Mouse (Mus musculus): Measurements from ENCODE around the gene Prdm10.

The Prdm10 gene

DNA sequence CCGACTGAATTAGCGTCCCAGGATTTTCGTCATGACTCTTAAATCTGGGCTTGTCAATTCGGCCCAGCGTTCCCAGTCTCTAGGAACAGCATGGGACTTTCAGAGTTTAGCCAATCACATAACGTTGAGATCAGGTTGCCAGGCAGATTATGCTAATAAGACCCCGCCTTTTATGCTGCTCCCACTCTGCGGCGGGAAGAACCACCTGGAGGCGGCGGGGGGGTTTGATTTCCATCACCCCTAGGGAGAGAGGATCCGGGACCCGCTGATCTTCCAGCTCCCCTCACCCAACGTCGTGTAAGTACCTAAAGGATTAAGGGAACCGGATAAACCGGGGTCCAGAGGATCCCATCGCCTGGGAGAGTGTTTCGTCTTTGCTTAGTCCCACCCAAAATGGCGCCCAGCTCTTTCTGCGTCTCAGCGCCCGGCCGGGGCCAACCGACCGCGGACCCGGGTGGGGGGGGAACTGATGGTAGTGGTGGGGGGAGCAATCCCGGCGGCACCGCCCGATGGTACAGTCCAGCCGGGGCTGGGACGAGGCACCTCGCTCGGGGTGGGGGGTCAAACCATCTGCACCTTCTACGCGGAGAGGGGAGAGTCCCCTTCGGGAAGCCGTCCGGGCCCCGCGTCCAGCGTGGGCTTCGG is at the start of gene Prdm10:
Gene Prdm10, plus strand, starts transcription at position 173 of the 645 bp plus-strand sequence.
- peak; percentile 96 for DNase-seq (ENCODE audit: low spot score)

DNA sequence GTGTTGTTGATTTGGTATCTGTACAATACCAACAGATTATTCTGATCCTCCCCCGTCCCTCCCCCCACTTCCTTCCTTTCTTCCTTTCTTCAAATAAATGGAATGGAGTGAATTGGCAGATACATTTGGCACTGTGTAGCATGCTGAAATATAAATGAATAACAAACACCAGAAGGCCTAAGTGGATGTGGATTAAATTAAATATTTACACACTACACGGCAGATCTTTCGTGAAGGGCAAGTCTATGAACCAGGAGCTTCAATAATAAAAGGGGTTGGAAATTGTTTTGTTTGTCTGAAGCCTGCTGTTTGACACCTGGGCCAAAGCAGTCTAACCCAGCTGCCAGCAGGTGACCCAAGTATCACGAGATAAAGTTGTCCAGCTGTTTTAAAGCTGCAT is 45.3 kb upstream of the Prdm10 start:
- DNase-seq (ENCODE audit: low spot score): no peak

DNA sequence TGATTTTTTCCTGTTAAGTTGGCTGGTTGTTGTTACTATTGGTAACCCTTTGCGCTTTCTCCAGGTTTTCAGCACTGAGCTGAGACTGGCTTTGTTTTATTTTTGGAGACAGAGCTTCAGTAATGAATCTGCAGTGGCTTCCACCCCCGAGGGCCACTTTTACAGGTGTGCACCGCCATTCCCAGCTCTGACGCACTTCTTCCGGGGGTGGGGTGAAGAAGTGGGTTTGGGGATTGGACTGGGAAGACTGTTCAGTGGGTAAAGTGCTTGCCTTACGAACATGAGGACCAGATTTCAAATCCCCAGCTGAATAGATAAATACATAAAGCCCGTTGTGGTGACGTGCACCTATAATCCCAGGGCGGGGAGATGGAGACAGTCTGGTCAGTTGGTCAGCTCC is 44.8 kb upstream of the Prdm10 start:
- DNase-seq (ENCODE audit: low spot score): no peak

- DNase-seq (ENCODE audit: low spot score): no peak
These were observed 44.3 kb upstream of the Prdm10 start for GRCm38 (mm10) chr9:31236079-31236478.

GRCm38 (mm10) chr9:31238526-31238925 is 41.8 kb upstream of the Prdm10 start:
- DNase-seq (ENCODE audit: low spot score): no peak

DNA sequence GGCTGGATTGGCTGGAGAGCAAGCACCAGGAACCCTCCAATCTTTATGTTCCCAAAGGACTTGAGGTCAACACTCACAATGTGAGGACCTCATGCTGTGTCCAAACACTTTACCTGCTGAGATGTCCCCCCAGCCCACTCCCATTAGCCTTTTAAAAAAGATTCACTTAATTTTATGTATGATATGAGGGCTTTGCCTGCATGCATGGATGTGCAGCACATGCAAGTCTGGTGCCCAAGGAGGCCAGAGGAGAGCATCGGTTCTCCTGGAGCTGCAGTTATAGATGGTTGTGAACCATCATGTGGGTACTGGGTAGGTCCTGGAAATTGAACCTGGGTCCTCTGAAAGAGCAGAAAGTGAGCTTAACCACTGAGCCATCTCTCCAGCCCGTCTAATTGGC is 40.8 kb upstream of the Prdm10 start:
- no peak for DNase-seq (ENCODE audit: low spot score)

DNA sequence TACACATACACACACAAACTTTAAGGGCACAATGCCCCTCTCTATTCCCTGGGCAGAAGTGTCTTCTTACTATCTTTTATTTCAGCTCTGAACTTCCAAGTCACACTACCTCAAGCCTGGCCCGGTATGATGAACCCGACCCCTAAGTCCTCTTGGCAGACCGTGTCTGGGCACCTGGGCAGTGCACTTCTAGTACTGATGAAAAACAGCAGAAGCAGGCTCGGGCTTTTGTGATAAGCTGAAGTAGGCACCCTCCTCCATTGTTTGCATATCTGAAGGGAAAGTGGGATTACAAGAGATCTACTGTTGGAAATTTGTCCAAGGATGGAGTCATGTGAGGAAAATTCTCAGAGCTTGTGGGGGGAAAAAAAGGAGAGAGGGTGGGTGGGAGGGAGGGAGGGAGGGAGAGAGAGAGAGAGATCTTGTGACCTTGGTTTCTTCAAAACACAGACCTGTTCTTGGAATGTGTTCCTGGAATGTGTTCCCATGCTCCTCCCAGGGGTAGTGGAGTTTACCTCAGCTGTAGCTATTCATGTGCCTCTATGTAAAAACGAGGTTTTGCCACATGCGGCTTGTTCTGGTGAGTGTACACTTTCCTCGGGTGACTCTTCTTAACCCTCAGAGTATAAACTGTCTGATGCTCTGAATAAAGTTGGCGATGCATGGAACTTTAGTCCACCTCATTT is 39.7 kb upstream of the Prdm10 start:
- no peak for DNase-seq (ENCODE audit: low spot score)

DNA sequence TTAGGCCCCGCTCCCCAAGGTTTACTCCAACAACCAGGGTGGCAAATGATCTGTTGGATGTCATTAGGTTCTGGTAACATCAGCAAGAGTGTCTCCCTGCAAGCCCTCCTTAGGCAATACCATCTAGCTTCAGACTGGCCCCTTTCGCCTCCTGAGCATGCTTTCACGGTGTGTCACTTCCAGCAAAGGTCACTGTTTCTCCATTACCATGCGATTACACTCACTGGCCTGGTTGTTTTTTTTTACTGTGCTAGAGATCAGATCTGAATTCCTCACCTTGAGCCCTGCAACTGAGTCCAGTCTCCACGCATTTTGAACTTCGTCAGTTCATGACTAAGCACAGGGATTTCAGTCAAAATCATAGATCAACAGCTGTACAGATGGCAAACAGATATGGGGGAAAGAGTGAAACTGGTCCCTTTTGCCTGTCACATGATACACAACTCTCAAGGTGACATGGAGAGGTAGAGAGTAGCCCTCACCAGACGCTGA is 39.1 kb upstream of the Prdm10 start:
- no peak for DNase-seq (ENCODE audit: low spot score)

DNA sequence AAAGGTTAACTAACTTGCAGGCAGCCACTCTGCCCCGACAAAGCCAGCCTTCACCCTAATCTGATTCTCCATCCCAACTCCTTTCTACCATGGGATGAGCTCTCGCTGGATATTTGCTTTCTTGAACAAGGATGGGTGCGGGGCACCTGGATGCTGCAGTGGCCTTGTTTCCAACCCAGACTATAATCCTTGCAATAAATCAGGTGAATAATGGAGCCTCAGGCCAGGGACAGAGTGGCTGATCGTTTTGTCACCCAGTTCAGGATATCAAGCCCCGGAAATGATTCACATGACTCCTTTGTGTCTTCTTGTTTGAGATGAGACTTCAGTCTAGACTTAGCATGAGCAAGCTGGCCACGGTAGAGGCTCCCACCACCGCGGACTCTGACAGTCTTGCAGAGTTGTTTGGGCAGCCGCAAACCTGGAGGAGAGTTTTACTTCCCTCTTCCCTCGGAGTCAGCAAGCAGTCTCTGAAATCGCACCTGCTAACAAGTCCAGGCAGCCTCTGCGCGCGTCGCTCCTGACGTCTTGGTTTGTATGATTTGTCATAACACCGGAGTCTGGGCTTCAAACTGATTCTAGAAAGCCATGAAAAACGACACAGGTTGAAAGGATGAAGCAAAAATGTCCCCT is 36.9 kb upstream of the Prdm10 start:
- no peak for DNase-seq (ENCODE audit: low spot score)

DNA sequence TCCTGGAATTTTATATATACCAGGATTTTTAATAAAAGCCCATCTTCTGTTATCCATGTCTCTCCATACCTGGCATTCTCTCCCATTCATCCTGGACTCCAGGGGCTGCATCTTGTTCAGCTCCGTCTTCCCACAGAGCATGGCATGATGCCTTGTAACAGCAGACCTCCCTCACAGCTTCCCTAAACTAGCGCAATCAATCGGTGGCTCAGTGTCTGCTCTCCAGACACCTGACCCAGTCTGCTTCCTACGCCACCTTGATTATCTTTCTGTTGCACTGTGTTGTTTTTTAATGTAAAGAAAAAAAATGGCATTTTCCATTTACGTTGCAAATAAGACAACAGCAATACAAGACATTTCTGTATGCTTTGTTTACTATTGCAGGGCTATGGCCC is 36.4 kb upstream of the Prdm10 start:
- no peak for DNase-seq (ENCODE audit: low spot score)

DNA sequence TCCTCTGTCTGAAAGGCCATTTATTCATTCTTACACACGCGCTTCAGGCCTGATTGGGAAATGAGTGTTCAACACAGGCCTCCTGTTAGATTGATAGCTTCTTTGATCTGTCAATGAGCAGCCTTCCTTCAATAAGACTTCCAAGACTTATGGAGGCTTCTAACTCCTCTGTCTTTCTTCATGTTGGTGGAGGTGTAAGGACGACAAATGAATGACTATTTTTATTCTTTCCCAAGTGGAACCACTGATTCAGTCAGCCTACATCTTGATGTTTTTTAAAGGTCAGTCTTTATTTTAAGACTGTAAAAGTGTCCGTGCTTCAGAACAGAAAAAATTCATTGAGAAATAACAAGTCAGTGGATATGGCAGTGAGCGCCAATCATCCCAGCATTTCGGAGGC is 35.3 kb upstream of the Prdm10 start:
- no peak for DNase-seq (ENCODE audit: low spot score)

DNA sequence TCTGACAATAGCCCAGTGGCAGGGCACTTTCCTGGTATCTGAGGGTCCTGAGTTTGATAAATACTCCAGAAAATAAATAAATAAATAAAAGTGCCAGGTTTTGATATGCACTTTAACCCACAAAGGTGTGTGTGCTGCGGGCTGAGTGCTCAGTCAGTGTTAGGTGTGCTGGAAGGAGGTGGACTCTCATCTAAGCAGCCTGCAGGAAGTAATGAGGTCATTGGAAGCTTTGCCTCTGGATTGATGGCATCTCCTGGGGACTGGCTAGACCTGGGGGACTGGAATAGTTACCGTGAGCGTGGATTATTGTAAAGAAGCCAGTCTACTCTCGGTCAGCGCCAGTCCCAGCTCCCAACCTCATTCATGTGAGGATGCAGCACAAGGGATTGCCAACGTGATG is 33.9 kb upstream of the Prdm10 start:
- no peak for DNase-seq (ENCODE audit: low spot score)

GRCm38 (mm10) chr9:31247447-31248220 is 32.7 kb upstream of the Prdm10 start:
- no peak for DNase-seq (ENCODE audit: low spot score)

DNA sequence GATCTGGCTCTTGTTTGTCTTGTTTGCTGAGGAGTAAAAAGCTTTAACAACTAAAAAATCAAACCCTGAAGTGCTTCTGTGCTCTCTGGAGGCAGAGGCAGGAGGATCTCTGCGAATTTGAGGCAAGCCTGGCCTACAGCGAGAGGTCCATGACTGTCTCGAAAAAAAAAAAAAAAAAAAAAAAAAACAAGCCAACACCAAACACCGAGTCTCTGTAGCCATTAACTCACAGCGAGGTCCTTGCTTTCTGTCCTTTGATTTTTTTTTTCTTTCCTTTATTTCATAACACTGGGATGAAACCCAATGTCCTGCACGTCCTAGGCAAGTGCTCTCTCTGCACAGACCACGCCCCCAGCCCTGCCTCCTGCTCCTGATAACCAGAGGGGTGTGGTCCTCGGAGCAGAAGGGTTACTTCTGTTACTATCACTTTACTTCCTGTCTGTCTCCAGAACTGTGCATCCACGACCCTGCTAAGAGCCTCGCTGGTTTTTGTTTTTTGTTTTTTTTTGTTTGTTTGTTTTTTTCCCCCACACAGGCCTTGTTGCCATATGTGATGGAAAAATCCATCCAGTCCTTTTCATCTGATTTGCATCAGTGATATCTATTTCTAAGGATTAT is 28.0 kb upstream of the Prdm10 start:
- peak; percentile 45 for DNase-seq (ENCODE audit: low spot score)

GRCm38 (mm10) chr9:31253311-31253734 is 27.0 kb upstream of the Prdm10 start:
- DNase-seq (ENCODE audit: low spot score): no peak

DNA sequence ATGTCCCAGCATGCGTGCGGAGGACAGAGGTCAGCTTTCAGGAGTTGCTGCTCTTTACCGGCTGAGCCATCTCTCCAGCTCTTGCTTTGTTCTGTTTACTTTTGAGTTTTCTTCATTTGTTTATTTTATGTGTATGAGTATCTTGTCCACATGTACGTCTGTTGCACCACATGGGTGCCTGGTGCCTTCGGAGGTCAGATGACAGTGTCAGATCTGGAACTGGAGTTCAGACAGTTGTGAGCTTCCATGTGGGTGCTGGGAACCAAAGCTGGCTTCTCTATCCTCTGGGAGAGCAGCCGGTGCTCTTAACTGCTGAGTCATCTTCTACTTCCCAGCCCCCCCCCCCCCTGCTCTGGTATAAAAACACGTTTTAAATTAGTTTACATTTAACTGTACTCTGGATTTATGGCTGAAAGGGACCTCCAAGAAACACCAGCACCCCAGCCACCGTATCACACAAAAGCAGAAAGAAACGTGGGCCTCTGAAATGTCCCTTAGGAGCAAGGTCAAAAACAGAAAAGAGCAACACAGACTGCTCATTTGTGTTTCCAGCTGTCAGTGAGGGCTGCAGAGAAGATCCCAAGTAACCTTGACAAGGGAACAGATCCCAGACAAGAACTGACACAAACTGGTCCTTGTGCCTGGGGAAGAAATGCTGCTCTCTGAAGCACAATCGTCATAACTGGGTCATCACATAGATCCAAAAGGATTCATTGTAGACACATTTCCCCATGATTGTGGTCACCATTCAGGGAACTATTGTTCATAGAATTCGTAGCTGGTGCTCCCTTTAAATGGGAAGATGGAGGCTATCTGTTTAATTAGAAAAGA is 26.3 kb upstream of the Prdm10 start:
- DNase-seq (ENCODE audit: low spot score): no peak

DNA sequence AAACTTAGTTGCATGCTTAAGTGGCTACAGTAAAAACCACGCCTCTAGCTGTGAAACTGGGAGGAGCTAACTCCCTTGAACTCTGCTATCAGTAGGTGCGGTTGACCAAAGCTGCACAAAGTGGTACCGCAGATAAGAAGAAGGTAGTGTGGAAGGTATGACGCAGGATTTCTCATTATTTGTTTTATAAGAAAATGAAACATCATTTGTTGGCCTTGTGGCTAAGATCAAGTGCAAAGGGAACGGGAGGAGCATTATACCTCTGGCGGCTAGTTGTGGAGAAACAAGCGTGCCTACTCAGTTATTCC is 25.7 kb upstream of the Prdm10 start:
- no peak for DNase-seq (ENCODE audit: low spot score)

GRCm38 (mm10) chr9:31255953-31256352 is 24.4 kb upstream of the Prdm10 start:
- DNase-seq (ENCODE audit: low spot score): no peak

GRCm38 (mm10) chr9:31258237-31258636 is 22.1 kb upstream of the Prdm10 start:
- no peak for DNase-seq (ENCODE audit: low spot score)

GRCm38 (mm10) chr9:31260219-31260618 is 20.1 kb upstream of the Prdm10 start:
- DNase-seq (ENCODE audit: low spot score): no peak
